Mouse (Mus musculus): ENCODE data around the gene Pno1. TPM values are rescaled to one million over a fixed set of nuclear protein-coding genes. Genes with fewer than 3 reads are reported as not detected.

The Pno1 gene
- polyA plus RNA-seq, 1 experiment, result 13.7 TPM

DNA sequence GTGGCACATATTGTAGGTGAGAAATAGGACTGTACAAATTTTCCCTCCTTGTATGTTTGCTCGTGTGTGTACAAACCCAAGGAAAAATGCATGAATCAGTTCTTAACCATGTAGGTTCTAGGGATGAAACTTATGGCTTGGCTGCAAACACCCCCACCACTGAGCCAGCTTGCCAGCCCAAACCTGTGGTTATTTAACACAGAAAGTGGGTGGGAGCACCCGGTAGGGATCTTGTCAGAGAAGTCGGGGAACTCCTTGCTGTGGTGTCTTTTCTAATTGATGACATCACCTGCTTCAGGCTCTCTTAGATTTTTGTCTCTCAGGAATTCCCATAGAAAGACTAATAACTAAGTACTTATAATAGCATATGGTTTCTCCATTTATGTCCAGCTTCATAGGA, 23.7 kb downstream of the Pno1 start:
- Histone ChIP-seq H3K4me1 (ENCODE audit: control insufficient read depth, insufficient read depth, low read length) (peaks cover 4% of the 10 kb centered on the region), H3K27ac (ENCODE audit: insufficient read depth, low read length) (no peak overlapping the region), H3K4me3 (ENCODE audit: insufficient read depth, low read length) (no peak overlapping the region)
- TF ChIP-seq CTCF (IDR thresholded peaks at IDR 0.05; ENCODE audit: extremely low read depth, insufficient read depth, low read length) (no peak), POLR2A (IDR thresholded peaks at IDR 0.05; ENCODE audit: extremely low read depth, insufficient read depth, low read length) (no peak)

DNA sequence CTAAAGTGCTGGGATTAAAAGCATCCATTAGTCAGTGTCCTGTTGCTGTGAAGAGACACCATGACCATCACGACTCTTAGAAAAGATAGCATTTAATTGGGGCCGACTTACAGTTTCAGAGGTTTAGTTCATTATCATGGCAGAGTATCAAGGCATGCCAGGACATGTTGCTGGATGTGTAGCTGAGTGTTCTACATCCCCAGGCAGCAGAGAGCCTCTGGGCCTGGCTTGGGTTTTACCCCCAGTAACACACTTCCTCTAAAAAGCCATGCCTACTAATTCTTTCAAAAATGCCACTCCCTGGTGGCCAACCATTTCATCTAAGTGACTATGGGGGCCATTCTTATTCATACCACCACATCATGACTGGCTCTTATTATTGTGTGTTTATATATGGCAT, 28.2 kb downstream of the Pno1 start:
- no peak for TF ChIP-seq CTCF (IDR thresholded peaks at IDR 0.05; ENCODE audit: extremely low read depth, insufficient read depth, low read length)
- peaks cover 9% of the 10 kb centered on the region for H3K4me1 ChIP-seq (ENCODE audit: control insufficient read depth, insufficient read depth, low read length)
- H3K4me3 ChIP-seq (ENCODE audit: insufficient read depth, low read length), result no peak overlapping the region
- no peak overlapping the region for H3K27ac ChIP-seq (ENCODE audit: insufficient read depth, low read length)

DNA sequence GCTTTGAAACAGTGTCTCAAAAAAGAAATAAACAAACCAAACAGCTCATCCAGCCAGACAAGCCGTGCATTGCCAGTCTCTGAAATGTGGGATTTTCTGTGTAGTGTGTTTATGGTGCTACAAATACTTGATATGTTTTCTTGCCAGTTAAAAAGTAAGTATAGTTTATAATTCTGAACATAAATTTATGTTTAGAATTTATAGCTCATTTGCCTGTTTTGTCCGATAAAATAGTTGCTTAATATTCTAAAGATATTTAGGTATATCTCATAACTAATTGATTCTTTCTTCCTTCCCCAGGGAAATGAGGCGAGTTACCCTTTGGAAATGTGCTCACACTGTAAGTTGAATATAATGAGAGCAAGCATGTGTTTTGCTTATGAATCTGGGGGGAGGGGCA, 29.6 kb downstream of the Pno1 start, which contains the start of gene Wdr92:
TSS of gene Wdr92 (plus strand) at position 301 of the 400 bp plus-strand sequence.
- TF ChIP-seq CTCF (IDR thresholded peaks at IDR 0.05; ENCODE audit: extremely low read depth, insufficient read depth, low read length), result no peak
- no peak for TF ChIP-seq POLR2A (IDR thresholded peaks at IDR 0.05; ENCODE audit: extremely low read depth, insufficient read depth, low read length)
- H3K4me1 ChIP-seq (ENCODE audit: control insufficient read depth, insufficient read depth, low read length), result peaks cover 9% of the 10 kb centered on the region
- H3K4me3 ChIP-seq (ENCODE audit: insufficient read depth, low read length), result no peak within 1 kb of the TSS
- no peak within 1 kb of the TSS for H3K27ac ChIP-seq (ENCODE audit: insufficient read depth, low read length)

DNA sequence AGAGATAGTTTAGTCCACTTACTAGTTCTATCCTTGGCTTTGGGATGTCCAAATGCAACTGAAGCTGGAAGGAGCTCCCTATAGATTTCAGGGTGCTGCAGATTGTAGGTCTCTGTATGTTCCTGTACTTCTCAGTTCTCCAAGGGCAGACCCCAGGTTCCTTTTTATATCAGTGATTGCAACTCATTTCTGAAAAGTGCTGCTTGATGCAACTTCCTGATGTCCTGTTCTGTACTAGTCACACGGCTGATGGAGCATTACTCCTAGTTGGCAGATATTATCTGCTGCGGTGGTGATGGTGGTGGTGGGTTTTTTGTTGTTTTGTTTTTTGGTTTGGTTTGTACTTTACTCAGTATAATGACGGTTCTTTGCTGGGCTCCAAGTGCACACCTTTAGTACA, 30.6 kb downstream of the Pno1 start:
- no peak overlapping the region for H3K4me3 ChIP-seq (ENCODE audit: insufficient read depth, low read length)
- peaks cover 7% of the 10 kb centered on the region; the same call in 1 of the 2 replicates for H3K4me1 ChIP-seq (ENCODE audit: control insufficient read depth, insufficient read depth, low read length)
- H3K27ac ChIP-seq (ENCODE audit: insufficient read depth, low read length), result no peak overlapping the region
- no peak for TF ChIP-seq CTCF (IDR thresholded peaks at IDR 0.05; ENCODE audit: extremely low read depth, insufficient read depth, low read length)
- TF ChIP-seq POLR2A (IDR thresholded peaks at IDR 0.05; ENCODE audit: extremely low read depth, insufficient read depth, low read length), result no peak

DNA sequence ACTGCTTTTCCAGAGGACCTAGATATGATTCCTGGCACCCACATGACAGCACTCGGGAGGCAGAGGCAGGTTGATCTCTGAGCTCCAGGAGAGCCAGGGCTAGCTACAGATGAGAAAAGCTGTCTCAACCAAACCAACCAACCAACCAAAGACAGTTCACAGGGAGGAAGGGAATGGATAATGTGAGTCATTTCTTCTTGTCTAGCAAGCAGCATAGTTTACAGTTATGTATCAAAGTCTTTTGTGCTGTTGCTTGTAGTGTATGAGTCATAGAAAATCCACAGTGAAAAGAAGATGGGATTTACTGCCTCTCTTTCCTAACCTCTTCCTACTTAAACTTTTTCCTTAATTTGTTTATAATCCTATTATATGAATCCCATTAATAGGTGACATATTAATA, 34.7 kb downstream of the Pno1 start:
- TF ChIP-seq CTCF (IDR thresholded peaks at IDR 0.05; ENCODE audit: extremely low read depth, insufficient read depth, low read length), result no peak
- TF ChIP-seq POLR2A (IDR thresholded peaks at IDR 0.05; ENCODE audit: extremely low read depth, insufficient read depth, low read length), result no peak
- Histone ChIP-seq H3K4me1 (ENCODE audit: control insufficient read depth, insufficient read depth, low read length) (peaks cover 9% of the 10 kb centered on the region; the same call in 1 of the 2 replicates), H3K27ac (ENCODE audit: insufficient read depth, low read length) (no peak overlapping the region), H3K4me3 (ENCODE audit: insufficient read depth, low read length) (no peak overlapping the region)

DNA sequence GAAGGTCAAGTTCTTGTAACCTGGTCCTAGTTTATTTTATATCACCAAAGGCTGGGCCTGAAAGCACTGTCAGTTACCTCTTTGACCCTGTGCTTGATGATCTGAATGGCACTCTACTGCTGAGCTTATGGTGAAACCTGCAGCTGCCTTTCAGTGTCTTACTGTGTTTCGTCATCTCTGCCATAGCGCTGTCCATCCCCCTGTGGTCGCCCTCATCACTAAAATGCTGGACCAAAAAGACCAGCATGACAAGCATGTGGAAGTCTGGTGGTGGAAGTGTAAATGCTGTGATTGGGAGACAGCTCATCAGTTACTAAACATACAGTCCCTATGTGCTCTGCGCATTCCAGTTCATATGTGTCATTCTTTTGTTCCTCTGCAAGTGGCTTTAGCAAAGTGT, 39.1 kb downstream of the Pno1 start:
- Histone ChIP-seq H3K4me3 (ENCODE audit: insufficient read depth, low read length) (no peak overlapping the region), H3K27ac (ENCODE audit: insufficient read depth, low read length) (no peak overlapping the region), H3K4me1 (ENCODE audit: control insufficient read depth, insufficient read depth, low read length) (peaks cover 4% of the 10 kb centered on the region; the same call in 1 of the 2 replicates)
- no peak for TF ChIP-seq POLR2A (IDR thresholded peaks at IDR 0.05; ENCODE audit: extremely low read depth, insufficient read depth, low read length)
- TF ChIP-seq CTCF (IDR thresholded peaks at IDR 0.05; ENCODE audit: extremely low read depth, insufficient read depth, low read length), result no peak

DNA sequence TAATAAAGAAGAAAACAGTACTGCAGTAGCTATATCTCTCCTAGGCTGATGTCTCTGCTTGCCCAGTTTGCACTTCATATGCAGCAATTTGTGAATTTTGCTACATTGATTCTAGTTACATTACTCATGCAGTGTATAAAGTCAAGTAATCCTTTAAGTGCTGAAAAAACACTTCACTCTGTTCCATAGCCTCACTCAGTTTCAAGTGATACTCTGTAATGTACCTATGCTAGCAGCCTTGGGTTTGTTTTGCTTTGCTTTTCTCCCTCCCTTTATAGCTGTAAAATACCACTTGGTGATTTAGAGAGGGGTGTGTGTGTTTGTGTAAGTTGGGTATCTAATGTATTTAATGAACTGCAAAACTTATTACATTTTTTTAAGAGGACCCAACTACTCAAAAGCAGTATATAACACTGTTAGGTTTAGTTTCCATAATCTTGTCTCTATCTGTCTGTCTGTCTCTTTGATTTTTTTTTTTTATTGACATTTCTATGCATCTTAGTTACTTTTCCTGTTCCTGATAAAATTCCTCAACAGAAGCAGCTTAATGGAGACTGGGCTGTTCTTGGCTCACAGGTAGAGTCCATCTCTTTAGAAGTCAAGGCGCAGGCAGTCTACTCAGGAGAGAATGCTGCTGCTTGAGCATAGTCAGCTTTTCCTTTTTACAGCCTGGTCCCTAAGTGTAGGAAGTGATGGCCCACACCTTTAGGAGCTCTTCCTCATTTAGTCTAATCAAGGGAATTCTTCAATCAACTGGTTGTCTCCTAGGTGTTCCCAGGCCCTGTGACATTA, 40.2 kb downstream of the Pno1 start:
- TF ChIP-seq POLR2A (IDR thresholded peaks at IDR 0.05; ENCODE audit: extremely low read depth, insufficient read depth, low read length) (no peak), CTCF (IDR thresholded peaks at IDR 0.05; ENCODE audit: extremely low read depth, insufficient read depth, low read length) (no peak)
- Histone ChIP-seq H3K4me3 (ENCODE audit: insufficient read depth, low read length) (no peak overlapping the region), H3K4me1 (ENCODE audit: control insufficient read depth, insufficient read depth, low read length) (peaks cover 8% of the 10 kb centered on the region; the same call in 1 of the 2 replicates), H3K27ac (ENCODE audit: insufficient read depth, low read length) (no peak overlapping the region)

DNA sequence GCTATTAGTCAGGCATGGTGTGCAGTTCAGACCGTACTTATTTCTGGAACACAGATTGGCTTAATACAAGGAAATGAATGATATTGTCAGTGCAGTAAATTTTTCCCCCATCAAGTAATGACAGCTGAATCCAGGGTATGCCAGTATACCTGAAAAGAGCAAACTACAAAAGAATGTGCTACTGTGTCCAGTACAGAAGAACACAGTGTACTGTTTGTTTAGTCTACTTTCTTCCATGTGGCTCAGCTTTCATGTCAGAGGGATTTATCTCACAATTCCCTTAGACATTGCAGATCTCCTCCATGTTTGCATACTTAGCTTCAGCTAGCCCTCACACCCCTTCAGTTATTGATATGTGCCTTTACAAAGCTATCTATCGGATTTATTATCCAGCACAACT, 42.1 kb downstream of the Pno1 start:
- H3K4me3 ChIP-seq (ENCODE audit: insufficient read depth, low read length), result no peak overlapping the region
- H3K4me1 ChIP-seq (ENCODE audit: control insufficient read depth, insufficient read depth, low read length), result peaks cover 14% of the 10 kb centered on the region
- no peak overlapping the region for H3K27ac ChIP-seq (ENCODE audit: insufficient read depth, low read length)
- TF ChIP-seq POLR2A (IDR thresholded peaks at IDR 0.05; ENCODE audit: extremely low read depth, insufficient read depth, low read length) (no peak), CTCF (IDR thresholded peaks at IDR 0.05; ENCODE audit: extremely low read depth, insufficient read depth, low read length) (no peak)

DNA sequence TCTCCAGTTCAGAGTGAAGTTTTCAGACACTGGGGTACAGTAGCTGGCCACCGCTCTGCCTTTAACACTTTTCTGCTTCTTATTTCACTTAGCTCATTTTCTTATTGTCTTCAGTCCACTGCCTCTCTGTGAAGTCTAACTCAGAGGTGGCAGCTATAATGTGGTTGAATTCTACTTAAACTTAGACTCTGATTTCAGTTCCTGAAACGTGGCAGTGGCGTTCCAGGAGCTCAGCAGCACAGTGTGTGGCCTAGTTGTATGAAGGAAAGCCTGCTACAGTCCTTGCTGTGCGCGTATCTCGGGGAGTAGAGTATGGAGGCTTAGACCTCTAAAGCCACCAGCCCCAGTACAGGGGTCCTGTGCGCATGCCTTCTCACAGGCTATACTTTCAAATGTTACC, 44.7 kb downstream of the Pno1 start:
- Histone ChIP-seq H3K27ac (ENCODE audit: insufficient read depth, low read length) (no peak overlapping the region), H3K4me3 (ENCODE audit: insufficient read depth, low read length) (no peak overlapping the region), H3K4me1 (ENCODE audit: control insufficient read depth, insufficient read depth, low read length) (peaks cover 22% of the 10 kb centered on the region)
- TF ChIP-seq CTCF (IDR thresholded peaks at IDR 0.05; ENCODE audit: extremely low read depth, insufficient read depth, low read length) (no peak), POLR2A (IDR thresholded peaks at IDR 0.05; ENCODE audit: extremely low read depth, insufficient read depth, low read length) (no peak)

DNA sequence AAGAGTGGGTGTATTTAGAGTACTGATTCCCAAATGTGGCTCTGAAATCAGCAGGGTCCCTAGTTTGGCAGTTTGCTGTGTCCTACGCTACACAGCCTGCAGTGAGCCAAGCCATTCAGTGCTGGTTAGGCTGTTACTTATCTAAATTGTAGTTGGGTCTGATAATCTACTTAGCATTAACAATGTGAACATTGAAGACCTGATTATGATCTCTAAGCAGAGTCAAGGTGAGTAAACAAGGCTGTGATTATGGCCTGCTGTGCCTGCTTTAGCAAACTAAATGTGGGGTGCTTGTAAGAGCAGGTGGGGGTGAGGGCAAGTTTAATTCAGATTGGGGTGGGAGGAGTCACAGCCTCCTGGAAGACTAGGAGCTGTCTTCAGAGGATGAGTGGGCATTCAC, 47.4 kb downstream of the Pno1 start:
- H3K27ac ChIP-seq (ENCODE audit: insufficient read depth, low read length), result no peak overlapping the region
- no peak overlapping the region for H3K4me3 ChIP-seq (ENCODE audit: insufficient read depth, low read length)
- no peak for TF ChIP-seq CTCF (IDR thresholded peaks at IDR 0.05; ENCODE audit: extremely low read depth, insufficient read depth, low read length)
- no peak for TF ChIP-seq POLR2A (IDR thresholded peaks at IDR 0.05; ENCODE audit: extremely low read depth, insufficient read depth, low read length)
- peaks cover 23% of the 10 kb centered on the region for H3K4me1 ChIP-seq (ENCODE audit: control insufficient read depth, insufficient read depth, low read length)
